Mouse (Mus musculus) midbrain, embryonic 10.5 days (tissue): ENCODE data around the gene Stk38l. TPM values are rescaled to one million over a fixed set of nuclear protein-coding genes. Genes with fewer than 3 reads are reported as not detected.
A peak's percentile ranks its signal among the peaks of the same experiment; 100 is the strongest.
"Not testable (repeated sequence)": the region's sequence is repeated elsewhere in the genome, so short reads cannot be mapped to it uniquely, and the experiment has no call there.

ENCODE experiments used
- DNase-seq: peaks from one replicate; pipeline ENCODE4 v3.0.0-alpha.2; 2017; ENCODE audit warnings: low spot score
- H3K27ac ChIP-seq: fragments of 300-500 bp; sonication (generic); replicated peaks from 2 replicates; pipeline ENCODE4 v1.5.1; 2016; ENCODE audit warnings: mild to moderate bottlenecking
- H3K27me3 ChIP-seq: fragments of 300-500 bp; sonication (generic); 2 replicates; pipeline ENCODE4 v1.6.1; 2016; ENCODE audit warnings: low read depth, mild to moderate bottlenecking; ENCODE audit not compliant: poor library complexity, severe bottlenecking
- H3K36me3 ChIP-seq: fragments of 300-500 bp; sonication (generic); 2 replicates; pipeline ENCODE4 v1.6.1; 2016; ENCODE audit warnings: mild to moderate bottlenecking, moderate library complexity
- H3K4me1 ChIP-seq: fragments of 300-500 bp; sonication (generic); 2 replicates; pipeline ENCODE4 v1.6.1; 2016
- H3K4me3 ChIP-seq: fragments of 300-500 bp; sonication (generic); 2 replicates; pipeline ENCODE4 v1.5.1; 2016; ENCODE audit warnings: mild to moderate bottlenecking, moderate library complexity
- H3K9me3 ChIP-seq: fragments of 300-500 bp; sonication (generic); replicated peaks from 2 replicates; pipeline ENCODE4 v1.6.1; 2016; ENCODE audit warnings: mild to moderate bottlenecking
- WGBS: fragments of 180-500 bp; shearing (Covaris S2); methylation state at CpG from one replicate; pipeline ENCODE4 v1.1.7; 2016; 5-methylcytosine and 5-hydroxymethylcytosine counted together
- polyA plus RNA-seq: library from polyadenylated mRNA; unstranded; fragments of >200 nt; fragmentation: Nextera tagmentation; extraction: Ambion mirVana; gene quantifications from 2 replicates; pipeline ENCODE4 v1.2.1, GENCODE M21; 2016

Gene Stk38l
- polyA plus RNA-seq, 1 experiment from 2014 or later = 21.0 TPM

DNA sequence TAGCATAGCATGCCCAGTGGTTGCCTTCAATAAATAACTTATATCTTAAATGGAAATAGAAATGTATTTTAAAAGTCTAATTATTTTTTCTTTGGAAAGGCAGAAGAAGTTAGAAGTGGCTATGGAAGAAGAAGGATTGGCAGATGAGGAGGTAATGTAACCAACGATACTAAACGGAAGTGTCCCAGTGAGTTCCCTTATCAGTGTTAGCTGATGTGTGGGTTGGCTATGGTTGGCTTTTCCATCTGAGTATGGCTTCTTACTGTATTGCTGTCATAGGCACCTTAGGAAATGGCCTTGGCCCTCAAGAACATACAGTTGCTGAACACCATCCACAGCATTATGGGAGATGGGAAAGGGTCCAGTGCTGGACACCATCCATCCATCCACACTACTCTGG, 35.2 kb downstream of the Stk38l start:
- WGBS = 100% methylated on average over 2 of the region's 2 CpGs
- Histone ChIP-seq H3K36me3 (peaks cover 4% of the 10 kb centered on the region; the same call in 1 of the 2 replicates), H3K9me3 (no peaks in the 10 kb centered on the region), H3K27me3 (no peaks in the 10 kb centered on the region), H3K4me1 (peaks cover 10% of the 10 kb centered on the region), H3K27ac (no peak overlapping the region), H3K4me3 (no peak overlapping the region)
- DNase-seq = no peak

DNA sequence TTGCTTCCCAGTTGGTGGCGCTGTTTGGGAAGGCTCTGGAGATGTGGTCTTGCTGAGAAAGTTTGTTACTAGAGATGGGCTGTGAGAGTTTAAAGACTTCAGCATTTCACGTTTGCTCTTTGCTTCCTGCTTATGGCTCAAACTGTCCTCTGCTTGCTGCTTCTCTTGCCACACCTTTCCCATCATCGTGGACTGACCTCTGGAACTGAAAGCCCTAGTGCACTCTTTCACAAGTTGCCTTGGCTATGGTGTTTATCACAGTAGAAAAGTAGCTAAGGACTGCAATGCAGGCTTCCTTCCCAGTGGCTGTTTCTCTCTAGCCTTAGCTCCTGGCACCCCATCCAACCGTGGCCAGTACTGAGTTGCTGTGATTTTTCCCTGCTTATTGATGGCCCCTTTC, 35.9 kb downstream of the Stk38l start:
- DNase-seq = no peak
- Histone ChIP-seq H3K4me3 (no peak overlapping the region), H3K27ac (no peak overlapping the region), H3K27me3 (no peaks in the 10 kb centered on the region), H3K36me3 (peaks cover 4% of the 10 kb centered on the region; the same call in 1 of the 2 replicates), H3K4me1 (peaks cover 10% of the 10 kb centered on the region), H3K9me3 (no peaks in the 10 kb centered on the region)
- 69% methylated on average over 4 of the region's 4 CpGs for WGBS

DNA sequence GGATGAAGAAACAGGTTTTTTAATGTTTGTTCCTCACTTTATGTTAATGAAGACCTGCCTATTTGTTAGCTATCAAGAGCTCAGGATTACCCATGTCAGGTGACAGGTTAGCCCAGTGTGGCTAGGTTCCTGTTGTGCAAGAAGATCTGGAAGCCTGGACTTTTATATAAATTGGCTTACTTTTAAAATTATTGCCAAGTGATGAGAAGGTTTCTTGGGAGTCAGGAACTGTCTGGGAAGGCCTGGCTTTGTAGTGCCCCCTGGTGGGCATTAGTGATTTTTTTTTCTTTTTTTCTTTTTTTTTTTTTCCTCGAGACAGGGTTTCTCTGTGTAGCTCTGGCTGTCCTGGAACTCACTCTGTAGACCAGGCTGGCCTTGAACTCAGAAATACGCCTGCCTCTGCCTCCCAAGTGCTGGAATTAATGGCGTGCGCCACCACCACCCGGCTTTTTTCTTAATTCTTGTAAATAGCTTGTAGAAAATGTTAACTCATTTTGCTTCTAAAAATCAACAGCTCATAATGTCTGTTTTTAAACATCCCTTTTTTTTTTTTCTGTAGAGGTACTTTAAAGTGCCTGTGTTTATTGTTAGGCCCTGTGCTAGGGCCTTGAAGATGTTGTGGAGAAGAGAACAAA, 37.6 kb downstream of the Stk38l start:
- H3K4me3 ChIP-seq = no peak overlapping the region
- peaks cover 15% of the 10 kb centered on the region; the same call in 1 of the 2 replicates for H3K36me3 ChIP-seq
- WGBS = 70% methylated on average over 5 of the region's 5 CpGs
- no peaks in the 10 kb centered on the region for H3K9me3 ChIP-seq
- DNase-seq = peak; percentile 18
- no peaks in the 10 kb centered on the region for H3K4me1 ChIP-seq
- H3K27ac ChIP-seq = no peak overlapping the region
- H3K27me3 ChIP-seq = no peaks in the 10 kb centered on the region

- Histone ChIP-seq H3K4me1 (no peaks in the 10 kb centered on the region), H3K36me3 (peaks cover 34% of the 10 kb centered on the region), H3K9me3 (no peaks in the 10 kb centered on the region), H3K27me3 (no peaks in the 10 kb centered on the region), H3K27ac (no peak overlapping the region), H3K4me3 (no peak overlapping the region)
- DNase-seq = no peak
- 73% methylated on average over 2 of the region's 2 CpGs for WGBS
Observed at GRCm38 (mm10) chr6:146764593-146764992, 39.8 kb downstream of the Stk38l start.

GRCm38 (mm10) chr6:146765270-146765669, 40.5 kb downstream of the Stk38l start:
- Histone ChIP-seq H3K4me3 (no peak overlapping the region), H3K36me3 (peaks cover 37% of the 10 kb centered on the region), H3K9me3 (no peaks in the 10 kb centered on the region), H3K27me3 (no peaks in the 10 kb centered on the region), H3K4me1 (no peaks in the 10 kb centered on the region), H3K27ac (no peak overlapping the region)
- 89% methylated on average over 4 of the region's 4 CpGs for WGBS
- DNase-seq = no peak

DNA sequence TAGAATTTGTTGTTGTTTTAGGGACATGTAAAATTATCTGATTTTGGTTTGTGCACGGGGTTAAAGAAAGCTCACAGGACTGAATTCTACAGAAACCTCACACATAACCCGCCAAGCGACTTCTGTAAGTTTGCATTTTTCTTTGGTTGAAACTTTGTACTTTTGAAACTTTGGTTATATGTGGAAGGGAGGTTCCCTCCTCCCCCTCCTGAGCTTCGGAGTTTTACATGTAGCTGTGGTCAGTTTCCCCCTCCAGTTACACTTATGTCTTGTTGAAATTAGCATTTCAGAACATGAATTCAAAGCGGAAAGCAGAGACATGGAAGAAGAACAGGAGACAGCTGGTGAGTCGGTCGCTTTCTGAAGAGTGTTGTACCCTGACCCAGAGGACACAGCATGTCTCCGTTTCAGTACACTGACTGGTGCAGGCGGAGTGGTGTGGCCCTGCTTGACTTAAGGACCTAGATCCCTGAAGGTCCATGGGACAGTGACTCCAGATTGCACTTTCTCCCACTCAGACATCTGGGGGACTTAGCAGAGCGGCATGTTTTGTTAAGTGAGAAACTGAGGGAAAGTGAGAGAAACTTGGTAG, 44.1 kb downstream of the Stk38l start:
- Histone ChIP-seq H3K4me3 (no peak overlapping the region), H3K4me1 (no peaks in the 10 kb centered on the region), H3K9me3 (no peaks in the 10 kb centered on the region), H3K27ac (no peak overlapping the region), H3K27me3 (no peaks in the 10 kb centered on the region), H3K36me3 (peaks cover 64% of the 10 kb centered on the region)
- WGBS = 90% methylated on average over 10 of the region's 10 CpGs
- no peak for DNase-seq

DNA sequence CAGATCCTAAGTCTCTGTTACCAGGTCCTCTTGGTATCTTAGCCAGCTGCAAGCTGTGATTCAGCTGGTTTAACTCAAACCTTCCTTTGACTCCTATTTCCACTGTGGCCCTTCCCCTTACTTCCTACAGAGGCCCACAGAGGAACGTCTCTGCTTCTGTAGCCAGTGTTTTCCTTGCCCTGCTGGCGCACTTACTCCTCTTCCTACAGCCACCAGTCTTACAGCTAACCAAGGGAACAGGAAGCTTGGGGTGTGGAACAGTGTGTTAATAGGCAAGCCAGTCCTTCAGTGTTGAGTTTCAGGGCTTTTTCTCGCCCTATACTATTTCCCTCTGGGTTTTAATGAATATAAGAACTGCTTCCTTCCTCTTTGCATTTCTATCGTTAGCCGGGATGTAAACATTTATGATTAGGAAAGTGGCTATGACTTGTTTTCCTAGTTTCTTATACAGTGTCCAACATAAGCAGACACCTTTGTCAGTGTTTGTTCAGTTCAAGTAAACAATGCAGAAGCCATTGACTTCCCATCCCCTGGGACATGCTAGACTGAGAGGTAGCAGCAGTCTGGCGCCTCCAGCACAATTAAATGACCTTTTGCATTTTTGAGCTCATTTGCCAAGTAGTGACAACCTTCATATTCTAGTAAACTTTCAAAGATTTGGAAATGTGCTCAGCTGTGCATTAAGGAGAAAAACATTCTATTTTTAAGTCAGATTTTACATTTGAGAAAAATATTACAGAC, 45.4 kb downstream of the Stk38l start:
- Histone ChIP-seq H3K4me1 (no peaks in the 10 kb centered on the region), H3K4me3 (no peak overlapping the region), H3K27ac (no peak overlapping the region), H3K9me3 (no peaks in the 10 kb centered on the region), H3K27me3 (no peaks in the 10 kb centered on the region), H3K36me3 (peaks cover 76% of the 10 kb centered on the region)
- no peak for DNase-seq
- 79% methylated on average over 6 of the region's 6 CpGs for WGBS

DNA sequence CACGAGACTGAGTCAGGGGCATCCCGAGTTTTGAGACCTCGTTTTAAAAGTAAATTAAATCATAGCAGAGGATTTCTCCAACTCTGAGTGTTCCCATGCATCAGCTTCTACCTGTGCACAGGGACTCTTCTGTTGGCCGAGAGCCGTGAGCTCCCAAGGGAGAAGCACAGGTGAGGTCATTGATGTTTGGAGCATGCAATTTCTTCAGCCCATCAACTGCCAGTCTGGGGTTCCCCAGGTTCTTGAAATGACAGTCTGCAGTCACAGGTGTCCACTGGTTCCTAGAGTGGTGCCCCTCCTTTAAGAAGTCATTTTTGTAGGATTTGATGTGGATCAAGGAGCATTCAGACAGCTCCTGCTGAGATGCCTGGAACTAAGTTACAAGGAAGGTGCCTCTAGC, 46.0 kb downstream of the Stk38l start:
- H3K36me3 ChIP-seq = peaks cover 79% of the 10 kb centered on the region
- no peaks in the 10 kb centered on the region for H3K9me3 ChIP-seq
- WGBS = 95% methylated on average over 5 of the region's 5 CpGs
- H3K27ac ChIP-seq = no peak overlapping the region
- H3K4me3 ChIP-seq = no peak overlapping the region
- H3K27me3 ChIP-seq = no peaks in the 10 kb centered on the region
- H3K4me1 ChIP-seq = no peaks in the 10 kb centered on the region
- DNase-seq = no peak

DNA sequence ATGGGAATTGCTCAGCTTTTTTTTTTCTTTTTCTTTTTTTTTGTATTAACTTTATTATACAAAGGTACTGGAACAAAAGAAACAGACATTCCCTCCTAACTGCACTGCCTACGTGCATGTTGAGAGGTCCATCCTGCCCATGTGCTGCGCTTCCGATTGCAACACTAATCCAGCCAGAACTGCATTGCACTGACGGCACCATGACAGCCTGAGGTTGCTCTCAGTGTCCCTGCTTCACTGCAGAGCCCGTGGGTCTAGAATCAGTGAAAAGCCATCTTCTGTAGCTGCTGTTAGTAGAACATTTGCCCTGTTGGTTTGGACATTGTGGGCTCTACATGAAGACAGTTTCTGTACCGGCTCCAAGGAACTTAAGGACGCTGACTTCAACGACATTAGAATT, 51.1 kb downstream of the Stk38l start:
- WGBS = 80% methylated on average over 8 of the region's 8 CpGs
- H3K4me1 ChIP-seq, H3K27me3 ChIP-seq: not testable (repeated sequence)

DNA sequence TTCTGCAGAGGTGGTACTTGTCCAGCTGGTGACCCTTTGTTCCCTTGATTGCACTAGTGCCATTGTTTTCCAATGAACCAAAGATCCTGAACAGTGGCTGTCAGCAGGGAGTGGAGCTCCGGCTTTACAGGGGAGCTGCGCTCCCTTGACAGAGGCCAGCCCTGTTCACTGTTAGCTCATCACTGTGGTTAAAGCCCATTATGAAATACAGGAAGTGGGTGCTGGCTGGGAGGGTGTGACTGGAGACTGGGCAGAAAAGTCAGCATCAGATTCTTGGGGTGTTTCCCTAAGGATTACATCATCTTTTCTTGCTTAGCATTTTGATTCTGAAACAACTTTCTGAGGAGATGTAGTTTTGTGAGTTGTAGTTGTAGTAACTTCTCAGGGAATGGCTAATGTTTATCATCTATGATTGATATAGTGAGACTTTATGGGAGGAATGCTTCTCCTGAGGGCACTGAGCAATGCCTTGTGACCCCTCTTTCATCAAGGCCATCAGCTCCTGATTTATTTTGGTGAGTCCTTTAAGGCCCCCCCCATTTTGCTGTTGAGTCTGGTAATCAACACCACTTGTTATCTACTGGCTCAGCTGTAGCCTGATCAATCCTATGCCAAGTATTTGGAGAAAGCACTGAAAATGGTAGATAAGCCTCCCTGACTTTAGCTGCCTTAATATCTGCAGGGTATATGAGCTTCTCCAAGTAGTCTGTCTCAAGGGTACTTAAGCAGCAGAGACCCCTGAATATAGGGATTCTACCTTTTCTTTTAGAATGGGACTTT, 52.0 kb downstream of the Stk38l start:
- Histone ChIP-seq H3K4me3 (no peak overlapping the region), H3K36me3 (peaks cover 37% of the 10 kb centered on the region), H3K4me1 (peaks cover 5% of the 10 kb centered on the region), H3K27me3 (no peaks in the 10 kb centered on the region), H3K27ac (no peak overlapping the region), H3K9me3 (no peaks in the 10 kb centered on the region)
- DNase-seq = no peak
- WGBS = 12% methylated on average over 2 of the region's 2 CpGs

More for the DNA sequence above, 51.1 kb downstream of the Stk38l start:
- H3K9me3 ChIP-seq, DNase-seq, H3K4me3 ChIP-seq, H3K27ac ChIP-seq: not testable (repeated sequence)
- peaks cover 47% of the 10 kb centered on the region for H3K36me3 ChIP-seq

GRCm38 (mm10) chr6:146778055-146778454, 53.3 kb downstream of the Stk38l start:
- Histone ChIP-seq H3K27me3 (no peaks in the 10 kb centered on the region), H3K4me1 (peaks cover 5% of the 10 kb centered on the region), H3K27ac (no peak overlapping the region), H3K4me3 (no peak overlapping the region), H3K9me3 (no peaks in the 10 kb centered on the region), H3K36me3 (peaks cover 28% of the 10 kb centered on the region)
- DNase-seq = no peak
- 90% methylated on average over 3 of the region's 3 CpGs for WGBS

- no peak overlapping the region for H3K27ac ChIP-seq
- H3K4me1 ChIP-seq = peaks cover 2% of the 10 kb centered on the region
- H3K27me3 ChIP-seq = no peaks in the 10 kb centered on the region
- peaks cover 2% of the 10 kb centered on the region; the same call in 1 of the 2 replicates for H3K9me3 ChIP-seq
- 0 out of 2 replicates have a peak, but pooled peaks cover 3% of the 10 kb centered on the region for H3K36me3 ChIP-seq
- H3K4me3 ChIP-seq = no peak overlapping the region
- no peak for DNase-seq
- WGBS = 93% methylated on average over 3 of the region's 3 CpGs
Observed at GRCm38 (mm10) chr6:146781566-146781965, 56.8 kb downstream of the Stk38l start.
